Mouse (Mus musculus): ENCODE results near the gene Grk3. TPM values are rescaled to one million over a fixed set of nuclear protein-coding genes. Genes with fewer than 3 reads are reported as not detected.

The Grk3 gene
- polyA plus RNA-seq, 1 experiment, result 0.74 TPM

DNA sequence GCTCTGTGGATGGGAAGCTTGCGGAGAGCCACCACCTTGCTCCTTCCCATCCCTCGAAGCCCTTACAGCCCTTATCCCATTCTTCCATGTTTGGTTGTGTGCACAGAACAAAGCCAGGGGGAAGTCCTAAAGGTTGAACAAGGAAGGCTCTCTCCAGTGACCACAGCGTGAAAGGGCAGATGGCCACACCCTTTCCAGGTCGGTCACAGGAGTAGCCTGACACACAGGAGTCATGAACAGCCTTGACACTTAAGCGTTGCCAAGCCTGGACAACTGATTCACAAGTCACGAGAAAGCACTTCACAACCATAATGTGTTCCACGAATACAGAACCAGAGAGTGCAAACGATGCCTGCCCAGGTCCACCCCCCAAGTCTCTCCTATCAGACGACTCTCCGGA, 3.7 kb downstream of the Grk3 start:
- Histone ChIP-seq H3K4me3 (ENCODE audit: insufficient read depth, low read length) (no peak overlapping the region), H3K27ac (ENCODE audit: insufficient read depth, low read length) (no peak overlapping the region), H3K4me1 (ENCODE audit: control insufficient read depth, insufficient read depth, low read length) (no peaks in the 10 kb centered on the region)
- TF ChIP-seq CTCF (IDR thresholded peaks at IDR 0.05; ENCODE audit: borderline replicate concordance, insufficient read depth, low read length), result no peak
- TF ChIP-seq POLR2A (IDR thresholded peaks at IDR 0.05; ENCODE audit: low read depth, low read length), result no peak

DNA sequence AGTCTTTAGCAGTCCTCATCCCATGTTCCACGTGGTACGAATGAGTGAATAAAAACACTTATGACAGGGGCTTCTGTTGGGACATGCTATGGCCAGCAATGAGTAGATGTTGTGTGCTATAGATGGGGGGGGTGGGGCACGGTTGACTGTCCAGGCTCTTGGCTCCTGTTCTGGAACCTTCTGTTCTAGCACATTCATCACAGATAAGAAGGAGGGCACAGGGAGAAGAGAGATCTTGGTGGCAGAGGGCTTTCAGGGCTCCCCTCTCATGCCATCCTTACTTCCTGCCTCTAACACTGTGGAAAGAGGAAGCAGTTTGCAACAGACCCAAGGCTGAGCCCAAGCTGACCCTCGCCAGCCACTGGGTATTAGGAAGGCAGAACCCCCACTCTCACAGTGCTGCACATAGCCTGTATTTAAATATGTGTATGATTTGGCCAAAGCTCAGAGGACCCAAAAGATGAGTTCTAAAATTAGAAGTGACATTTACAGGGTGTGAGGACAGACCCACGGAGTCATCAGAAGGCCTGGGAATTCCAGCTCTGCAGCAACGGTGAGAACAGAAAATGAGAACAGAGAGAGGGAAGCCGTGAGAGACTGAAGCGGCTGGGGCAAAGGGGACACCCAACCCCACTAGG, 6.3 kb downstream of the Grk3 start:
- Histone ChIP-seq H3K4me1 (ENCODE audit: control insufficient read depth, insufficient read depth, low read length) (no peaks in the 10 kb centered on the region), H3K4me3 (ENCODE audit: insufficient read depth, low read length) (no peak overlapping the region), H3K27ac (ENCODE audit: insufficient read depth, low read length) (no peak overlapping the region)
- TF ChIP-seq POLR2A (IDR thresholded peaks at IDR 0.05; ENCODE audit: low read depth, low read length) (no peak), CTCF (IDR thresholded peaks at IDR 0.05; ENCODE audit: borderline replicate concordance, insufficient read depth, low read length) (no peak)

DNA sequence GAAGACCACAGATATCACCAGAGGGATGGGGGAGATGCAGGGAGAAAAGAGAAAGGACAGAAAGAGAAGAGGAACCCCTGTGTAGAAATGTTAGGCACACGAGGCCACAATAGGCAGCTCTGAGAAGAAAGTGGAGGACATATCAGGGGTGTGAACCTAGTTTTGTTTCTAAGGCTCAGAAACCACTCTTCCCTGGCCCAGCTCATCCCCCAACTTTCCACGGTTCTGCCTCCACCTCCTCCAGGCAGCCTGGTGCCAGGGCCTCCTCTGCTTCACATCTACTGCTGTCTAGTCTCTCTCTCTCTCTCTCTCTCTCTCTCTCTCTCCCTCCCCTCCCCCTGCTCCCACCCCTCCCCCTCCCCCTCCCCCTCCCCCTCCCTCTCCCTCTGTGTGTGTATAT, 7.1 kb downstream of the Grk3 start:
- Histone ChIP-seq H3K27ac (ENCODE audit: insufficient read depth, low read length) (no peak overlapping the region), H3K4me1 (ENCODE audit: control insufficient read depth, insufficient read depth, low read length) (no peaks in the 10 kb centered on the region), H3K4me3 (ENCODE audit: insufficient read depth, low read length) (no peak overlapping the region)
- TF ChIP-seq POLR2A (IDR thresholded peaks at IDR 0.05; ENCODE audit: low read depth, low read length) (no peak), CTCF (IDR thresholded peaks at IDR 0.05; ENCODE audit: borderline replicate concordance, insufficient read depth, low read length) (no peak)

DNA sequence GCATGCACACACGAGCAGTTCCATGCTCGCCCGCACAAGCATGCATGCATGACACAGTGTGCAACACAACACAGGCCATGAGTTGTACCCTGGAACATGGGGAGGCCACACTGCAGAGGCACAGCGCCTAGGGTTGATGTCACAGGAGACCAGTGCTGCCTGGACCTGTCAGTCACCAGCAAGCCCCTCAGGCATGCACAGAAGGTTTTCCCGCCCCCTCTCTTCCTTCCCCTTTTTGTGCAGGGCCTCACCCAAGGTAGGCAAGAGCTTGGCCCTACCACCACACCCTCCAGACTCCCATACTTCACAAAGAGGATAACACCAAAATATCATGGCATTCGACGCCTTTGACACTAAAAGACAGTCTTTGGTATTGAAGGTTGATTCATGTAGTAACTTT, 8.6 kb downstream of the Grk3 start:
- no peaks in the 10 kb centered on the region for H3K4me1 ChIP-seq (ENCODE audit: control insufficient read depth, insufficient read depth, low read length)
- TF ChIP-seq CTCF (IDR thresholded peaks at IDR 0.05; ENCODE audit: borderline replicate concordance, insufficient read depth, low read length), result no peak
- no peak for TF ChIP-seq POLR2A (IDR thresholded peaks at IDR 0.05; ENCODE audit: low read depth, low read length)
- H3K4me3 ChIP-seq (ENCODE audit: insufficient read depth, low read length), result no peak overlapping the region
- H3K27ac ChIP-seq (ENCODE audit: insufficient read depth, low read length), result no peak overlapping the region

DNA sequence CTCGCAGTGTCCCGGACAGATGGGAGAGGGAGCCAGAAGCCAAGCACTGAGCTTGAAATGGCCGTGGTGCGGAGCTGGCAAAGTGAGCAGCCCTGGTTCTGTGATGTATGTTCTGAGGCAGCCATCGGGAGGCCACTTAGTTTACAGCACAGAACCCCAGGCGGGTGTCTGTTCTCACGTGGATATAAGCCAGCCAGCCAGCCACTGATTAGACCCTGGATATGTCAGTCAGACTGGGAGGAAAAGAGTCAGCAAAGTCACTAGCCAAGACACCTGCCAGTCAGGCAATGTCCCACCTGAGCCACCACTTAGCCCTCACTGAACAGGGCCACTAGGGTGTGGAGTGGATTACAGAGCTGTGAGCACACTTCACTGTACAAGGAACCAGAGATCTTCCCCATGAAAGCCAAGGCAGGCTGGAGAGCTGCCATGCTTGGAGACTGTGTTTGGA, 9.6 kb downstream of the Grk3 start:
- Histone ChIP-seq H3K27ac (ENCODE audit: insufficient read depth, low read length) (no peak overlapping the region), H3K4me1 (ENCODE audit: control insufficient read depth, insufficient read depth, low read length) (no peaks in the 10 kb centered on the region), H3K4me3 (ENCODE audit: insufficient read depth, low read length) (no peak overlapping the region)
- TF ChIP-seq POLR2A (IDR thresholded peaks at IDR 0.05; ENCODE audit: low read depth, low read length), result no peak
- TF ChIP-seq CTCF (IDR thresholded peaks at IDR 0.05; ENCODE audit: borderline replicate concordance, insufficient read depth, low read length), result no peak

DNA sequence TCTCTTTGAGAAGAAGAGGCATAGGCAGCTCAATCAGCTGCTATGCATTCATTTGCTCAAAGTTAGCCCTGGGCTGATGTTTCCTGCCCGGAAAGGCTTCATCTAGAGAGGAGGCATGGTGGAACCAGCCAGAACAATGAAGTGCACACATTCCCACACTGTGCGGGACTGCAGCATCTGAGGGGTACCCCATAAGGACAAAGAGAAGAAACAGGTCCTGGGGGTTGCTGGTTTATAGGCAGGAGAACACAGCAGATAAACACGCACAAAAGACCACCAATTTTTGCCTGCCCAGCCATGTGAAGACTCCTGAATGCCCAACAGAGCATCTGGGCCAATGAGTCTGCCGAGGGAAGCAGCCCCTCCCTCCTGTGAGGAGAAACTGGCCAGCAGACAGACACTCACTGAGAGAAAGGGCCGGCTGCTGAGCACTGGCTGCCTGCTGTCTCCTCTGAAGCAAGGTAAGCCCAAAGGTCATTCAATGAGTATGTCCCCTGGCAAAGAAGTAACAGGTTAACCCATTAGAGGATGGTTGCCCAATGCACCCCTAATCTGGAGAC, 12.7 kb downstream of the Grk3 start:
- no peak for TF ChIP-seq CTCF (IDR thresholded peaks at IDR 0.05; ENCODE audit: borderline replicate concordance, insufficient read depth, low read length)
- Histone ChIP-seq H3K4me3 (ENCODE audit: insufficient read depth, low read length) (no peak overlapping the region), H3K27ac (ENCODE audit: insufficient read depth, low read length) (no peak overlapping the region), H3K4me1 (ENCODE audit: control insufficient read depth, insufficient read depth, low read length) (no peaks in the 10 kb centered on the region)

DNA sequence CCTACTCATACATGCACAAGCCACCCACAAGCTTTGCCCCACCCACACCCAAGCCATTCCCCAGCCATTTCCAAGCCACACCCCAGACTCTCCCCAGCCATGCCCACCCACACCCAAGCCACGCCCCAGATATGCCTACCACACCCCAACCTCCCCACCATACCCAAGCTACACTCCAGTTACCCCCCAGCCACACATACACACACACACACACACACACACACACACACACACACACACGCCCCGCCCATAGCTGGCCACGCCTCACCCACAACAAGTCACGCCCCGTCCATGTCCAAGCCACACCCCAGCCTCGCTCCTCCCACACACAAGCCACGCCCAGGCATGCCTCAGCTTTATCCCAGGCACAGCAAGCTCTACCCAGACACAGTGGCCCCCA, 16.4 kb downstream of the Grk3 start:
- H3K4me3 ChIP-seq (ENCODE audit: insufficient read depth, low read length), result no peak overlapping the region

DNA sequence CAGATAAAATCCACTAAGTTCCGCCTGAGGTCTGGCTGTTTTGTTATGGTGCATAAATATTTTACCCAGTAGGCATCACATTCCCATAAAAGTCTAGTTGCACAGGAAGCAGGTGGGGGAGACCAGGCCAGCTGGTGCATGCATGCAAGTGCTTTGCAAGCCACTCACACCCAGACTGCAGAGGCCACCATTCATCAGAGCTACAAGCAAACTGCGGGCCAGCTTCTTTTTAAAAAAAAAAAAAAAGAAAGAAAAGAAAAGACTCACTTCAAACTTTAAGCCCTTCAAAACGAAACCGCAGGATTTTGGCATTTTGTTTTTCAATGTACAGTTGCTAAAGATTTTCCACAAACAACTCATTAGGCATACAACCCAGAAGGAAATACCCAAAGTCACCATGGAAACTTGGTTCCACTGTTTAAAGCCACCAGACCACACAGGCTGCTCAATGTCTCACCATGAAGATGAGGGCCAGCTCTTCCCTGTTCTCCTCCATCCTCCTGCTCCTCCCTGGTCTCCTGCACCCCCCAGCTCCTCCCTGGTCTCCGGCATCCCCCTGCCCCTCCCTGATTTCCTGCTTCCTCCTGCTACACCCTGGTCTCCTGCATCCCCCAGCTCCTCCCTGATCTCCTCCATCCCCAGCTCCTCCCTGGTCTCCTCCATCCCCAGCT, 17.9 kb downstream of the Grk3 start:
- H3K4me1 ChIP-seq (ENCODE audit: control insufficient read depth, insufficient read depth, low read length), result no peaks in the 10 kb centered on the region
- H3K4me3 ChIP-seq (ENCODE audit: insufficient read depth, low read length), result no peak overlapping the region
- no peak overlapping the region for H3K27ac ChIP-seq (ENCODE audit: insufficient read depth, low read length)
- TF ChIP-seq CTCF (IDR thresholded peaks at IDR 0.05; ENCODE audit: borderline replicate concordance, insufficient read depth, low read length) (no peak), POLR2A (IDR thresholded peaks at IDR 0.05; ENCODE audit: low read depth, low read length) (no peak)

More for the DNA sequence above, 16.4 kb downstream of the Grk3 start:
- Histone ChIP-seq H3K27ac (ENCODE audit: insufficient read depth, low read length) (no peak overlapping the region), H3K4me1 (ENCODE audit: control insufficient read depth, insufficient read depth, low read length) (no peaks in the 10 kb centered on the region)
- no peak for TF ChIP-seq CTCF (IDR thresholded peaks at IDR 0.05; ENCODE audit: borderline replicate concordance, insufficient read depth, low read length)
- TF ChIP-seq POLR2A (IDR thresholded peaks at IDR 0.05; ENCODE audit: low read depth, low read length), result no peak

DNA sequence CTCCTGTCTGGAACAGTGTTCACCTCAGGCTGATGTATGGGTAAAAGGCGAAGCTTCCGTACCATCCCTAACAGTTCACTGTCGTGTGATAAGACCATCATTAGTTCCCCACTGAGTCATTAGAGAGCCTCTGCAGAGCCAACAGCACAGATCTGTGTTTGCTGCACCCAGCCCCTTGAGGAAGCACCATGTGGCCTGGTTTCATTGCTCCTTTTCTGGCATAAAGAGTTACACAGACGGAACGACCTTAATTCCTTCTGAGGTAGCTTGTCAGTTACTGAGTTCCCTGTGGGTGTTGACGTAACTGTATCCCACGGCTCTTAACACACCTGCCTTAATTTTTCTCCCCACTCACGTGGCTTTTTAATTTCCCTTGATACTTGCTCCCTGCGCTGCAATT, 24.3 kb downstream of the Grk3 start:
- Histone ChIP-seq H3K27ac (ENCODE audit: insufficient read depth, low read length) (no peak overlapping the region), H3K4me1 (ENCODE audit: control insufficient read depth, insufficient read depth, low read length) (no peaks in the 10 kb centered on the region), H3K4me3 (ENCODE audit: insufficient read depth, low read length) (no peak overlapping the region)
- TF ChIP-seq POLR2A (IDR thresholded peaks at IDR 0.05; ENCODE audit: low read depth, low read length) (no peak), CTCF (IDR thresholded peaks at IDR 0.05; ENCODE audit: borderline replicate concordance, insufficient read depth, low read length) (no peak)

DNA sequence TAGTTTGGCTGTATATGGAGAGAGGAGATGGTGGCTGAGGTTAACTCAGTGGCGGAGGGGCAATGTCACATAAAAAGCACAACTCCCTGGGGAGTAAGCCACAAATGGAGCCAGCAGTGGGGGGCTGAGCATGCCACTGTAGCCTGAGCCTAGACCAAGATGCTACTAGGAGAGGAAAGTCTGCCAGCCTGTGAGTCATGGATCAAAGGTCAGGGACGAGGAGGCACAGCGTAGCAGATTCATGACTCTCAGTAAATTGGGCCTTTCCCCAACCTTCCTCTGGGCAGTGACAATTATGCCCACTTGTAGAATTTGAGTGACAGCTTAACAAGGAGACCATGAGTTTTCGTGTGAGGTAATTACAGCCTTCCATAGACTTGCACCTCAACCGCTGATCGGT, 33.7 kb downstream of the Grk3 start:
- no peaks in the 10 kb centered on the region for H3K4me1 ChIP-seq (ENCODE audit: control insufficient read depth, insufficient read depth, low read length)
- no peak overlapping the region for H3K27ac ChIP-seq (ENCODE audit: insufficient read depth, low read length)
- H3K4me3 ChIP-seq (ENCODE audit: insufficient read depth, low read length), result no peak overlapping the region
- TF ChIP-seq POLR2A (IDR thresholded peaks at IDR 0.05; ENCODE audit: low read depth, low read length) (no peak), CTCF (IDR thresholded peaks at IDR 0.05; ENCODE audit: borderline replicate concordance, insufficient read depth, low read length) (no peak)
